Comparison of ENCODE assay signal across 22 mouse cellular contexts in genomic region chr10:91314441-91314840, GRCm38 (mm10).
A peak's percentile ranks its signal among the peaks of the same experiment; 100 is the strongest.
DNase-seq lines count a peak whose midpoint lies in the region; ATAC-seq lines count a peak whose summit lies in the region.
"Had no signal": no experiment of that assay in that cellular context is flagged by ENCODE, and none has a peak within 500 bp of the region (broad histone marks: within the 10 kb centered on the region; RNA-seq: fewer than 3 reads in every experiment).

No protein-coding gene starts in this region.

- ATAC-seq in neural tube, embryonic 15.5 days (ENCODE audit: low FRiP score): no peak
- peak; percentile 77 for ATAC-seq in kidney, embryonic 15.5 days (replicated peaks; ENCODE audit: low FRiP score)
- no peak for ATAC-seq in midbrain, embryonic 13.5 days
- ATAC-seq: activated CD4-positive, CD25-positive, alpha-beta regulatory T cell, adult 4 months; forebrain, embryonic 16.5 days; Patski had no signal

- no peaks in the 10 kb centered on the region for H3K27me3 ChIP-seq in neural tube, embryonic 15.5 days (replicated peaks)
- no peaks in the 10 kb centered on the region for H3K27me3 ChIP-seq in kidney, embryonic 15.5 days
- no peaks in the 10 kb centered on the region for H3K27me3 ChIP-seq in midbrain, embryonic 13.5 days
- H3K27me3 ChIP-seq: CH12.LX; embryonic facial prominence, embryonic 13.5 days; forebrain, embryonic 12.5 days; heart, embryonic 13.5 days; hindbrain, embryonic 12.5 days; Patski had no signal

- H3K9ac ChIP-seq in neural tube, embryonic 15.5 days (replicated peaks): no peak overlapping the region
- no peak overlapping the region for H3K9ac ChIP-seq in kidney, embryonic 15.5 days
- H3K9ac ChIP-seq in midbrain, embryonic 13.5 days (replicated peaks): no peak overlapping the region
- H3K9ac ChIP-seq: embryonic facial prominence, embryonic 13.5 days; forebrain, embryonic 12.5 days; heart, embryonic 13.5 days; hindbrain, embryonic 12.5 days had no signal

- no peaks in the 10 kb centered on the region for H3K4me1 ChIP-seq in neural tube, embryonic 15.5 days
- 0 out of 2 replicates have a peak, but pooled peaks cover 3% of the 10 kb centered on the region for H3K4me1 ChIP-seq in kidney, embryonic 15.5 days
- 0 out of 2 replicates have a peak, but pooled peaks cover 2% of the 10 kb centered on the region for H3K4me1 ChIP-seq in midbrain, embryonic 13.5 days (replicated peaks)
- H3K4me1 ChIP-seq: embryonic facial prominence, embryonic 13.5 days; forebrain, embryonic 12.5 days; heart, embryonic 13.5 days; hindbrain, embryonic 12.5 days had no signal

- no peaks in the 10 kb centered on the region for H3K36me3 ChIP-seq in neural tube, embryonic 15.5 days
- no peaks in the 10 kb centered on the region for H3K36me3 ChIP-seq in kidney, embryonic 15.5 days
- no peaks in the 10 kb centered on the region for H3K36me3 ChIP-seq in midbrain, embryonic 13.5 days
- H3K36me3 ChIP-seq: embryonic facial prominence, embryonic 13.5 days; forebrain, embryonic 12.5 days; heart, embryonic 13.5 days; hindbrain, embryonic 12.5 days had no signal

- intact Hi-C loops in left cerebral cortex, postnatal 14 days (cut with DNase I): no loop called here

- DNase-seq in neural tube, embryonic 10.5 days (ENCODE audit: extremely low spot score, low spot score): peak; percentile 4
- DNase-seq in kidney, postnatal 14 days: peak; percentile 58
- DNase-seq in left cerebral cortex, postnatal 14 days (ENCODE audit: low spot score in 2 of 2): no peak
- no peak for DNase-seq in cerebellum, adult 8-10 months
- DNase-seq: adrenal gland, postnatal 14 days; cerebellum, adult 11-12 months; cerebellum, adult 9-11 months; cerebellum, postnatal 36 days; gastrocnemius, adult 2 months; gastrocnemius, postnatal 25 days; heart, postnatal 4 days had no signal

- H3K9me3 ChIP-seq in neural tube, embryonic 15.5 days (replicated peaks): no peaks in the 10 kb centered on the region
- H3K9me3 ChIP-seq in kidney, embryonic 15.5 days (replicated peaks): no peaks in the 10 kb centered on the region
- no peaks in the 10 kb centered on the region for H3K9me3 ChIP-seq in midbrain, embryonic 13.5 days
- H3K9me3 ChIP-seq: embryonic facial prominence, embryonic 13.5 days; forebrain, embryonic 12.5 days; heart, embryonic 13.5 days; hindbrain, embryonic 12.5 days had no signal

- no peak overlapping the region for H3K27ac ChIP-seq in neural tube, embryonic 15.5 days (replicated peaks)
- H3K27ac ChIP-seq in kidney, embryonic 15.5 days: peak overlapping the region; percentile 38
- H3K27ac ChIP-seq in midbrain, embryonic 13.5 days: no peak overlapping the region
- H3K27ac ChIP-seq: embryonic facial prominence, embryonic 13.5 days; forebrain, embryonic 12.5 days; gastrocnemius, adult 2 months; heart, embryonic 13.5 days; hindbrain, embryonic 12.5 days had no signal

- no peak overlapping the region for H3K4me2 ChIP-seq in neural tube, embryonic 15.5 days
- no peak overlapping the region for H3K4me2 ChIP-seq in kidney, embryonic 15.5 days
- no peak overlapping the region for H3K4me2 ChIP-seq in midbrain, embryonic 13.5 days (replicated peaks)
- H3K4me2 ChIP-seq: embryonic facial prominence, embryonic 13.5 days; forebrain, embryonic 12.5 days; heart, embryonic 13.5 days; hindbrain, embryonic 12.5 days had no signal

- no peak overlapping the region for H3K4me3 ChIP-seq in neural tube, embryonic 15.5 days (replicated peaks)
- no peak overlapping the region for H3K4me3 ChIP-seq in kidney, embryonic 15.5 days (replicated peaks)
- H3K4me3 ChIP-seq in midbrain, embryonic 13.5 days (replicated peaks): no peak overlapping the region
- H3K4me3 ChIP-seq: embryonic facial prominence, embryonic 13.5 days; forebrain, embryonic 12.5 days; gastrocnemius, adult 2 months; heart, embryonic 13.5 days; hindbrain, embryonic 12.5 days had no signal

- WGBS in neural tube, embryonic 15.5 days: 95% methylated on average over 1 of the region's 1 CpGs
- 72% methylated on average over 1 of the region's 1 CpGs for WGBS in kidney, embryonic 15.5 days
- WGBS in midbrain, embryonic 13.5 days: 89% methylated on average over 1 of the region's 1 CpGs

Comparison
In these comparisons a context has a peak if more than half of its experiments do, and no peak if none do; other contexts are left out.
1. DNase-seq: peak in neural tube, embryonic 10.5 days (single experiment) and kidney, postnatal 14 days (single experiment); none in left cerebral cortex, postnatal 14 days (0 of 2) and cerebellum, adult 8-10 months (single experiment).